9 mouse cellular contexts compared by ENCODE assay signal in the genomic region with DNA sequence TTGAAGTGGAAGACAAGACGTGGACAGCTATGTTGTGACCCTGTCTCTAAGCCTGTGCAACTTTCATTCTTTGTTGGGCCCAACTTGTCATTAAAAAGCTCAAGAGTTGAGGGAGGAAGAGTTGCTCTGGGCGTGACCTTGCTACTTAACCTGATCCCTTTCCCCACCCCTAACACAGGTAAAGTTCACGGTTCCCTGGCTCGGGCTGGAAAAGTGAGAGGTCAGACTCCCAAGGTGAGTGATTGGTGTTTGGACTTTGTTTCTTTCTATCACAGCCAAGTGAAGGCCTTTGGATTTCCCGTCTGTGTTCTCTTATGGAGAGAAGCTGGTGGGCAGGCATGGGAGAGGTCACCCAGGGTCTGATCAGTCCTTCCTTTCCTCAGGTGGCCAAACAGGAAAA. TPM values are rescaled to one million over a fixed set of nuclear protein-coding genes. Genes with fewer than 3 reads are reported as not detected.
DNase-seq lines count a peak whose midpoint lies in the region; ATAC-seq and TF ChIP-seq lines count a peak whose summit lies in the region.
"Had no signal": no experiment of that assay in that cellular context is flagged by ENCODE, and none has a peak within 500 bp of the region (broad histone marks: within the 10 kb centered on the region; RNA-seq: fewer than 3 reads in every experiment).

No protein-coding gene starts in this region.

- H3K9me3 ChIP-seq in ES-Bruce4 (replicated peaks; ENCODE audit: control insufficient read depth, insufficient read depth, low read length, poor library complexity, severe bottlenecking) = no peaks in the 10 kb centered on the region
- H3K9me3 ChIP-seq in heart, embryonic 16.5 days (replicated peaks; ENCODE audit: control insufficient read depth, low read length) = no peaks in the 10 kb centered on the region
- H3K9me3 ChIP-seq in liver, embryonic 15.5 days (replicated peaks) = no peaks in the 10 kb centered on the region

- H3K9ac ChIP-seq in ES-Bruce4 (ENCODE audit: low read depth, poor library complexity, severe bottlenecking) = peak overlapping the region; percentile 84
- H3K9ac ChIP-seq in heart, embryonic 16.5 days (ENCODE audit: low read length) = peak overlapping the region; percentile 94
- peak overlapping the region; percentile 86 for H3K9ac ChIP-seq in liver, embryonic 15.5 days

- TF ChIP-seq POLR2A in ES-Bruce4 (IDR thresholded peaks at IDR 0.05; ENCODE audit: insufficient read depth, low read length) = no peak

- peak overlapping the region; percentile 89 for H3K4me3 ChIP-seq in ES-Bruce4 (ENCODE audit: low read depth, low read length)
- peak overlapping the region; percentile 90 for H3K4me3 ChIP-seq in heart, embryonic 16.5 days (ENCODE audit: low read length)
- H3K4me3 ChIP-seq in liver, embryonic 15.5 days (replicated peaks) = peak overlapping the region; percentile 81

- H3K4me1 ChIP-seq in ES-Bruce4 (ENCODE audit: control insufficient read depth, insufficient read depth, low read length) = no peaks in the 10 kb centered on the region
- H3K4me1 ChIP-seq in heart, embryonic 16.5 days (ENCODE audit: control insufficient read depth, insufficient read depth, low read length) = peaks cover 30% of the 10 kb centered on the region
- peaks cover 64% of the 10 kb centered on the region for H3K4me1 ChIP-seq in liver, embryonic 15.5 days (replicated peaks)

- peak overlapping the region; percentile 88 for H3K4me2 ChIP-seq in heart, embryonic 16.5 days (ENCODE audit: low read depth, low read length)
- peak overlapping the region; percentile 76 for H3K4me2 ChIP-seq in liver, embryonic 15.5 days

- TF ChIP-seq EP300 in ES-Bruce4 (IDR thresholded peaks at IDR 0.05; ENCODE audit: insufficient read depth, low read depth, low read length) = no peak

- H3K36me3 ChIP-seq in ES-Bruce4 (ENCODE audit: control insufficient read depth, insufficient read depth, low read length, poor library complexity, severe bottlenecking) = peaks cover 32% of the 10 kb centered on the region
- H3K36me3 ChIP-seq in heart, embryonic 16.5 days (ENCODE audit: control insufficient read depth, insufficient read depth) = peaks cover 18% of the 10 kb centered on the region
- H3K36me3 ChIP-seq in liver, embryonic 15.5 days (replicated peaks) = peaks cover 39% of the 10 kb centered on the region

- no peak for TF ChIP-seq CTCF in ES-Bruce4 (IDR thresholded peaks at IDR 0.05; ENCODE audit: low read depth, low read length)

- H3K27ac ChIP-seq in ES-Bruce4 (ENCODE audit: insufficient read depth, low read length) = peak overlapping the region; percentile 26; the same call in 1 of the 2 replicates
- H3K27ac ChIP-seq in heart, embryonic 16.5 days (ENCODE audit: low read length) = no peak overlapping the region
- H3K27ac ChIP-seq in liver, embryonic 15.5 days (replicated peaks) = peak overlapping the region; percentile 78

- DNase-seq in heart, adult 11 months = peak; percentile 92
- DNase-seq in heart, adult 18-20 months = no peak
- no peak for DNase-seq in embryo, embryonic 10 days (ENCODE audit: low spot score)
- no peak for DNase-seq in embryo, embryonic 9.5 days (ENCODE audit: extremely low spot score)
- DNase-seq in testis, postnatal 14 days (ENCODE audit: low spot score) = no peak

- 85% methylated on average over 5 of the region's 5 CpGs for WGBS in heart, embryonic 16.5 days
- 61% methylated on average over 5 of the region's 5 CpGs for WGBS in liver, embryonic 15.5 days (ENCODE audit: insufficient replicate concordance)

- H3K27me3 ChIP-seq in ES-Bruce4 (ENCODE audit: control insufficient read depth, insufficient read depth, low read length, poor library complexity, severe bottlenecking) = no peaks in the 10 kb centered on the region
- no peaks in the 10 kb centered on the region for H3K27me3 ChIP-seq in heart, embryonic 16.5 days (ENCODE audit: control insufficient read depth, insufficient read depth, low read length)
- no peaks in the 10 kb centered on the region for H3K27me3 ChIP-seq in liver, embryonic 15.5 days

- no peak for ATAC-seq in heart, embryonic 16.5 days (replicated peaks; ENCODE audit: extremely low read depth, insufficient read depth, low FRiP score)
- no peak for ATAC-seq in liver, embryonic 15.5 days (ENCODE audit: insufficient read depth)
- ATAC-seq: CD4-positive, CD25-positive, alpha-beta regulatory T cell, adult 4 months had no signal

RNA-seq across cellular contexts. Expression of a gene that starts 1.3 kb away (rescaled TPM):
- 100 to 1,000 TPM; 613 to 618 TPM for total RNA-seq in heart, adult 18-20 months (2021)
- 1,239 and 1,271 TPM in 2 replicates for polyA plus RNA-seq in ES-Bruce4 (2011; ENCODE audit: insufficient read depth, insufficient read length, low read depth, missing spikeins)
- 354 and 453 TPM in 2 replicates for polyA plus RNA-seq in heart, embryonic 16.5 days (2015; fragmentation: Nextera tagmentation; extraction: Ambion mirVana)
- polyA plus RNA-seq in liver, embryonic 15.5 days (2015; fragmentation: Nextera tagmentation; extraction: Ambion mirVana) = 401 and 446 TPM in 2 replicates

RNA-seq across cellular contexts. Expression of a gene that starts 1.4 kb away (rescaled TPM):
- total RNA-seq in heart, adult 18-20 months (2021) = 10 to 100 TPM; 42.2 to 47.2 TPM
- polyA plus RNA-seq in ES-Bruce4 (2011; ENCODE audit: insufficient read depth, insufficient read length, low read depth, missing spikeins) = 44.9 and 65.1 TPM in 2 replicates
- polyA plus RNA-seq in heart, embryonic 16.5 days (2015; fragmentation: Nextera tagmentation; extraction: Ambion mirVana) = 60.4 and 67.4 TPM in 2 replicates
- 39.5 and 41.8 TPM in 2 replicates for polyA plus RNA-seq in liver, embryonic 15.5 days (2015; fragmentation: Nextera tagmentation; extraction: Ambion mirVana)

RNA-seq across cellular contexts. Expression of a gene that starts 2.0 kb away (rescaled TPM):
- 10 to 100 TPM; 11.1 to 11.2 TPM for total RNA-seq in heart, adult 18-20 months (2021)
- 6.5 and 8.9 TPM in 2 replicates for polyA plus RNA-seq in ES-Bruce4 (2011; ENCODE audit: insufficient read depth, insufficient read length, low read depth, missing spikeins)
- 21.8 and 24.7 TPM in 2 replicates for polyA plus RNA-seq in heart, embryonic 16.5 days (2015; fragmentation: Nextera tagmentation; extraction: Ambion mirVana)
- polyA plus RNA-seq in liver, embryonic 15.5 days (2015; fragmentation: Nextera tagmentation; extraction: Ambion mirVana) = 19.1 and 19.5 TPM in 2 replicates

RNA-seq across cellular contexts. Expression of a gene that starts 9.2 kb away (rescaled TPM):
- 1 to 10 TPM; 2.1 to 3.0 TPM for total RNA-seq in heart, adult 18-20 months (2021)
- polyA plus RNA-seq in ES-Bruce4 (2011; ENCODE audit: insufficient read depth, insufficient read length, low read depth, missing spikeins) = 19.1 and 25.8 TPM in 2 replicates
- polyA plus RNA-seq in heart, embryonic 16.5 days (2015; fragmentation: Nextera tagmentation; extraction: Ambion mirVana) = 6.6 and 8.7 TPM in 2 replicates
- polyA plus RNA-seq in liver, embryonic 15.5 days (2015; fragmentation: Nextera tagmentation; extraction: Ambion mirVana) = 49.1 and 50.2 TPM in 2 replicates

RNA-seq across cellular contexts. Expression of a gene that starts 12.6 kb away (rescaled TPM):
- total RNA-seq in heart, adult 18-20 months (2021) = 10 to 100 TPM; 21.1 to 21.3 TPM
- polyA plus RNA-seq in ES-Bruce4 (2011; ENCODE audit: insufficient read depth, insufficient read length, low read depth, missing spikeins) = 16.4 and 18.6 TPM in 2 replicates
- polyA plus RNA-seq in heart, embryonic 16.5 days (2015; fragmentation: Nextera tagmentation; extraction: Ambion mirVana) = 15.8 and 18.6 TPM in 2 replicates
- polyA plus RNA-seq in liver, embryonic 15.5 days (2015; fragmentation: Nextera tagmentation; extraction: Ambion mirVana) = 13.3 and 17.3 TPM in 2 replicates
